Mouse (Mus musculus): ENCODE results near the gene Fbf1.

Fbf1 gene

GRCm38 (mm10) chr11:116167884-116168439 is at the start of gene Fbf1:
Gene Fbf1 (minus strand): TSS chr11:116168166.
- peak; percentile 91 for DNase-seq (ENCODE audit: low spot score)

DNA sequence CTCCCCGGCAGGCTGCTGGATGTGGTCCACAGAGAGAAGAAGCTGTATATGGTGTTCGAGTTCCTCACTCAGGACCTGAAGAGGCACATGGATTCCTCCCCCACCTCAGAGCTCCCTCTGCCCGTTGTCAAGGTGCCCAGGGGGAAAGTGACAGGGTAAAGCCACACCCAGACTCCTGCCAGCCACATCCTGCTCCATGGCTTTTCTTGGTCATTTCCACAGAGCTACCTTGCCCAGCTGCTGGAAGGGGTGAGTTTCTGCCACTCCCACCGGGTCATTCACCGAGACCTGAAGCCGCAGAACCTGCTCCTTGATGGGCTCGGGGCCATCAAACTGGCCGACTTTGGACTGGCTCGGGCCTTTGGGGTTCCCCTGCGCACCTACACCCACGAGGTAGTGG is 48.6 kb upstream of the Fbf1 start:
- no peak for DNase-seq (ENCODE audit: low spot score)

DNA sequence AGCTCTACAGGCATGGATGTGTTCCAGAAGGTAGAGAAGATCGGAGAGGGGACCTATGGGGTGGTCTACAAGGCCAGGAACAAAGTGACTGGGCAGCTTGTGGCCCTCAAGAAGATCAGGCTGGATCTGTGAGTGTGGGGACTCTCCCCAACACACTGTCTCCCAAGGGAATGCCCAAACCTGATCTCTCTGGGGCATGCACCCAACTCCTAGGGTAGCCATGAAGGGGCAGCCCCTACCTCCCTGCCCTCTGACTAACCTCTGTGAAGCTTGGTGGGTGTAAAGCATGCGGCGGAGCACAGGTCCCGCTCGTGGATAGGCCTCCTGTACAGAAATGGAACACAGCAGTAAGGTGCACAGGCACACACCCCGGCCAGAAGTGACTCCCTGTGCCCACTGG is 48.0 kb upstream of the Fbf1 start:
- DNase-seq (ENCODE audit: low spot score): no peak

GRCm38 (mm10) chr11:116215181-116215580 is 47.2 kb upstream of the Fbf1 start:
- no peak for DNase-seq (ENCODE audit: low spot score)

- DNase-seq (ENCODE audit: low spot score): no peak
Measured at GRCm38 (mm10) chr11:116213877-116214510, 46.0 kb upstream of the Fbf1 start.

DNA sequence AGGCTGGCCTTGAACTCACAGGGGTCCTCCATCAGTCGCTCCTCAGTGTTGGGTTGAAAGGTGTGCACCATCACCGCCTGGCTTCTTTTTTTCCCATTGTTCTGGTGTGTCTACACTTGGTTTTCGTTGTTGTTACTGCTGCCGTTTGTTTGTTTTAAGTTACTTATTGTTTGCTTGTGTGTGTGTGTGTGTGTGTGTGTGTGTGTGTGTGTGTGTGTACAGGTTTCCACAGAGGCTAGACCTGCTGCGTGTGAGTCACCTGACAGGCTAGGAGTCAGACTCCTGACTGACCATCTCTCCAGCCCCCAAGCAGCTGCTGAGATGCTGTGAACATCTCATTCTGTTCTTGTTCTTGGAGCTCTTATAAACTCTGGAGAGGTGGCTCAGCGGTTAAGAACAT is 44.9 kb upstream of the Fbf1 start:
- no peak for DNase-seq (ENCODE audit: low spot score)

- no peak for DNase-seq (ENCODE audit: low spot score)
Measured at GRCm38 (mm10) chr11:116210696-116211095, 42.7 kb upstream of the Fbf1 start.

GRCm38 (mm10) chr11:116209257-116209656 is 41.3 kb upstream of the Fbf1 start:
- DNase-seq (ENCODE audit: low spot score): no peak

DNA sequence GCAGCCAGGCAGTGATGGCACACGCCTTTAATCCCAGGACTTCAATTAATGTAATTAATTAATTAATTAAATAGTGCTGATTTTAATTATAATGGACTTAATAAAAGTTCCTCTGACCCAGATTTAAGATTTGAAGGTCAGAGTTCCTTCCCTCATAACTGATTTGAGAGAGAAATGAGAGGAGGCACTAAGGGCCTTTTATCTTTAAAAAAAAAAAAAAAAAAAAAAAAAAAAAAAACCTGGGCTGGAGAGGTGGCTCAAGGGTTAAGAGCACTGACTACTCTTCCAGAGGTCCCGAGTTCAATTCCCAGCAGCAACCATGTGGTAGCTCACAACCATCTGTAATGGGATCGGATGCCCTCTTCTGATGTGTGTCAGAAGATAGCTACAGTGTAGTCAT is 40.7 kb upstream of the Fbf1 start:
- DNase-seq (ENCODE audit: low spot score): no peak

GRCm38 (mm10) chr11:116206678-116207077 is 38.7 kb upstream of the Fbf1 start:
- no peak for DNase-seq (ENCODE audit: low spot score)

- DNase-seq (ENCODE audit: low spot score): no peak
Measured at GRCm38 (mm10) chr11:116203150-116203549, 35.2 kb upstream of the Fbf1 start.

GRCm38 (mm10) chr11:116201151-116201550 is 33.2 kb upstream of the Fbf1 start:
- DNase-seq (ENCODE audit: low spot score): no peak

GRCm38 (mm10) chr11:116198639-116199531 is 30.9 kb upstream of the Fbf1 start, which contains the start of the genes Ten1 and Acox1:
Gene Ten1 (plus strand): TSS chr11:116198855.
Gene Acox1 (minus strand): TSS chr11:116199045.
- peak; percentile 88 for DNase-seq (ENCODE audit: low spot score)

GRCm38 (mm10) chr11:116198132-116198531 is 30.2 kb upstream of the Fbf1 start:
- DNase-seq (ENCODE audit: low spot score): no peak

- DNase-seq (ENCODE audit: low spot score): no peak
Measured at GRCm38 (mm10) chr11:116197584-116197906, 29.6 kb upstream of the Fbf1 start.

GRCm38 (mm10) chr11:116196866-116197583 is 29.1 kb upstream of the Fbf1 start:
- DNase-seq (ENCODE audit: low spot score): no peak

DNA sequence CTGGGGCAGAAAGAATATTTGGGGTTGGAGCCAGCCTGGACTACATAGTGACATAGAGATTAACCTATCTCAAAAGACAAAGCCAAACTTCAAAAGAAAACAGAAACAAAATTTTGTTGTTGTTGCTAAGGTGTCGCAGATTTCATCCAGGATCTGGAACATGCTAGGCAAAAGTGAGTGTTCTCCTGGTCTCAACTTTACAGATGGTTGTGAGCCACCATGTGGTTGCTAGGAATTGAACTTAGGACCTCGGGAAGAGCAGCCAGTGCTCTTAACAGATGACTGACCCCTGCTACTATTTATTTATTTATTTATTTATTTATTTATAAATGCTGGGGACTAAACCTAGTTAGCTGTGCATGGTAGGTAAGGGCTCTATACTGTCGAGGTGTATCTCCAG is 28.4 kb upstream of the Fbf1 start:
- no peak for DNase-seq (ENCODE audit: low spot score)

DNA sequence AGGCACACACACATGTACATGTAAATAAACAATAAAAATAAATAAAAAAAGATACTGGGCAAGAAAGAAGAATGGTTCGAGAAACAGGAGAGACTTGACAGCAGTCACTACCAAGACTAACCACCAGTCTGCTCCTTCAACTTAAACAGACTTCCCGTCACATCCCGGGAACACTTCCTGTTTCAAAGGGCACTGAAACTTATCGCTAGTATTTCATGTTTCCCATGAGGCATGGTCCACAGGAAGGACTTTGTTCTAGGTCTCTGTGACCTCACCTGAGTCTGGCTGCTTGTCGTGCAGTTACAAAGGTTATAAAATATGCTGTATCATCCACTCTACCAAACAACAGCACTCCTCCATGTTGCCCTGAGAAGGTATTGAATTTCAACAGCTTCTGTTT is 27.3 kb upstream of the Fbf1 start:
- DNase-seq (ENCODE audit: low spot score): no peak

GRCm38 (mm10) chr11:116194619-116195018 is 26.7 kb upstream of the Fbf1 start:
- DNase-seq (ENCODE audit: low spot score): no peak

DNA sequence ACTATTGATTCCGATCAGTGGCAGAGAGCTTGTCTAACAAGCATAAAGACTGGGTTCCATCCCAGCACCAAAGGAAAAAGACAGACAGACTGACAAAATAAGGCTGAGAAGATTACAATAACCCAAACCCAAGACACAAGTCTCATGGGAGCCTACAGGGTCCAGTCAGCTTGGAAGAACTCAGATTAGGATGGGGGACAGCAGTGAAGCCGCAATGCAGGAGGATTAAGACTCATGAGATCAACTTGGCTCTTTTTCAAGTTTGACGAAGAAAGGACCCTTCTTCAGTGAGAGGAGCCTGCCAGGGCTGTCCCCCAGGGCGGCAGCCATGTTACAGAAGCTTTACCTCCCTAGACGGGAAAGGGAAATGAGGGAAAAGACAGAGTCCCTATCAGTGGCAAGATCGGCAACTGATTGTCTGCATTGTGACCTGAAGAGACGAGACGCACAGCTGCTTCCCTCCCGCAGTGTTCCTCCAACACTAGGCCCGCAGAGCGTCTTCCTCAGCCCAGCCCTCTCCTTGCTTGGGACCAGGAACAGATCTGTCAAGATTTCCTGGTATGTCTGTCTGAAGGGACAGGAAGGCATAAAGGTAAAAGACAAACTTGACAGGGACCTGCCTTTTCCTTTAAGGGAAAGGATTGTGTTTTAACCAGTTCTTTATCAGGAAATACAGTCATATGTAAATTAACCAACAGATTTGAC is 19.4 kb upstream of the Fbf1 start:
- DNase-seq (ENCODE audit: low spot score): no peak

GRCm38 (mm10) chr11:116186360-116186759 is 18.4 kb upstream of the Fbf1 start:
- no peak for DNase-seq (ENCODE audit: low spot score)

GRCm38 (mm10) chr11:116185836-116186235 is 17.9 kb upstream of the Fbf1 start:
- no peak for DNase-seq (ENCODE audit: low spot score)
